Mouse (Mus musculus) spleen, adult 2 months (tissue): ENCODE measurements around the gene Ccdc134.

Source experiments
- CTCF ChIP-seq: fragments of 200-500 bp; IDR thresholded peaks from 2 replicates; pipeline ENCODE4 v1.5.1; 2011; ENCODE audit warnings: mild to moderate bottlenecking, inconsistent platforms; ENCODE audit not compliant: insufficient read depth, insufficient read length, insufficient replicate concordance; ENCODE audit errors: extremely low read depth
- POLR2A ChIP-seq: fragments of 200-500 bp; IDR thresholded peaks from 2 replicates; pipeline ENCODE4 v1.6.1; 2011; ENCODE audit warnings: low read depth, low read length, inconsistent platforms

- TF ChIP-seq POLR2A: no peak
- TF ChIP-seq CTCF: no peak
Measured at GRCm38 (mm10) chr15:82152022-82152421, 24.3 kb downstream of the Ccdc134 start.
